Mouse (Mus musculus) G1E (cell line): Measurements from ENCODE around the gene Timm17b. TPM values are rescaled to one million over a fixed set of nuclear protein-coding genes. Genes with fewer than 3 reads are reported as not detected.
"Not testable (repeated sequence)": the region's sequence is repeated elsewhere in the genome, so short reads cannot be mapped to it uniquely, and the experiment has no call there.

Experiments
- ATAC-seq: 2 replicates; pipeline ENCODE4 v1.8.0; 2016; ENCODE audit warnings: mild to moderate bottlenecking; ENCODE audit not compliant: insufficient number of reproducible peaks, poor library complexity, low FRiP score, severe bottlenecking; ENCODE audit errors: extremely low read depth
- DNase-seq: peaks from one replicate; pipeline ENCODE4 v3.0.0; 2012; ENCODE audit warnings: low spot score
- H3K27me3 ChIP-seq: 2 replicates; pipeline ENCODE4 v1.6.1; 2012; ENCODE audit warnings: mild to moderate bottlenecking, low read length, inconsistent platforms; ENCODE audit not compliant: insufficient read depth
- H3K36me3 ChIP-seq: replicated peaks from 2 replicates; pipeline ENCODE3; 2012; ENCODE audit warnings: mild to moderate bottlenecking, inconsistent platforms
- H3K4me1 ChIP-seq: 2 replicates; pipeline ENCODE4 v1.6.1; 2012; ENCODE audit warnings: low read depth, low read length, inconsistent platforms, mixed read lengths; ENCODE audit not compliant: insufficient read depth
- H3K4me3 ChIP-seq: 2 replicates; pipeline ENCODE4 v1.5.1; 2012; ENCODE audit warnings: low read depth, mild to moderate bottlenecking, inconsistent platforms, low read length, moderate library complexity, mixed read lengths
- H3K9me3 ChIP-seq: replicated peaks from 2 replicates; pipeline ENCODE4 v1.6.1; 2012; ENCODE audit warnings: inconsistent platforms
- CTCF ChIP-seq: IDR thresholded peaks from 2 replicates; pipeline ENCODE4 v1.5.1; 2012; ENCODE audit warnings: low read depth, low read length, inconsistent platforms, mixed read lengths
- GATA1 ChIP-seq: IDR thresholded peaks from 2 replicates; pipeline ENCODE4 v1.6.1; 2012; ENCODE audit warnings: borderline replicate concordance, low read length, inconsistent platforms, mixed read lengths
- GATA2 ChIP-seq: IDR thresholded peaks from 2 replicates; pipeline ENCODE4 v1.6.1; 2012; ENCODE audit warnings: low read depth, low read length, inconsistent platforms, borderline replicate concordance
- POLR2AphosphoS5 ChIP-seq: IDR thresholded peaks from 2 replicates; pipeline ENCODE4 v1.6.1; 2012; ENCODE audit warnings: low read depth, low read length, inconsistent platforms; ENCODE audit not compliant: insufficient replicate concordance
- TAL1 ChIP-seq: conservative IDR thresholded peaks from 2 replicates; pipeline ENCODE4 v1.6.1; 2012; ENCODE audit warnings: low read depth, low read length, inconsistent platforms, mixed read lengths
- polyA plus RNA-seq: library from polyadenylated mRNA; stranded (reverse); fragments of >175 nt; gene quantifications from 2 replicates; pipeline ENCODE4 v1.2.3, GENCODE M21; 2012
- total RNA-seq, 2 experiments: library from RNA; stranded (forward) in 1 of 2; stranded (reverse) in 1 of 2; fragments of 200-1000 nt in 1 of 2; fragments of >200 nt in 1 of 2; fragmentation: Nextera tagmentation in 1 of 2; gene quantifications; 2 replicates each; pipeline ENCODE4 v1.2.3; 2014 to 2017

Gene Timm17b
- total and polyA plus RNA-seq, 3 experiments: 78.8 to 195 (median 139) TPM

DNA sequence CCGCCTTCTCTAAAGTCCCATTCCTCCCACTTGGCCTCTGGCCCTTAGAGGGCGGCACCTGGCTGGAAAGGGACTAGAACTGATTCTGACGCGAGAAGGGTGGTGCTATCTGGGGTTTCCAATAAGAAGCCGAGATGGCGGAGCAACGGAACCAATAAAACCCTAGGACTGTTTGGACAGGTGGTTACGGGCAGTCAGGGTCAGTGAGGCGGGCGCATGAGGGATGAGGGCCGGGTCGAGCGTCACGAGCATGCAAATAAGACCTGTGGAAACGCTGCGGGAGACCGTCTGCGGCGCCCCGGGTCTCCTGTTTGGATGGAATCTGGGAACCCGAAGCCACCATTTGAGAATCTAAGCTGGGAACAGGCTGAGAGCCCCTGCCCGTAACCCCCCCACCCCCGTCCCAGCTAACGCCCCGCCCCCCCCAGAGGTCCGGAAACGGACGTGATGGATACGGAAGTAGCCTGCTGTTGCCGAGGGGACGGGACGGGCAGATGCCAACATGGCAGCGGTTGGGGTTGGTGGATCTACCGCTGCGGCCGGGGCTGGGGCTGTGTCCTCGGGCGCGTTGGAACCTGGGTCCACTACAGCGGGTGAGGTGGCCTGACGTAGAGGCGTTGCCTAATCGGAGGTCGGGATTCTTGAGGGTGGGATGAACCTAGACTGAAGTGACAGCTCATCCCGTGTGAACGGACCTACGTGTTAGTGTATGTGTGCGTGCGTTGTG, 15.2 kb upstream of the Timm17b start, which contains the start of gene Slc35a2:
Gene Slc35a2 (plus strand): TSS at position 188 of the 727 bp plus-strand sequence.
- ATAC-seq: peak; percentile 84
- peak; percentile 75 for DNase-seq
- no peaks in the 10 kb centered on the region for H3K27me3 ChIP-seq
- no peaks in the 10 kb centered on the region for H3K9me3 ChIP-seq
- peaks cover 18% of the 10 kb centered on the region for H3K4me1 ChIP-seq
- TF ChIP-seq GATA1 (no peak), GATA2 (no peak), TAL1 (no peak), POLR2AphosphoS5 (no peak), CTCF (no peak)
- H3K36me3 ChIP-seq: peaks cover 47% of the 10 kb centered on the region
- H3K4me3 ChIP-seq: peak within 1 kb of the TSS; percentile 82

DNA sequence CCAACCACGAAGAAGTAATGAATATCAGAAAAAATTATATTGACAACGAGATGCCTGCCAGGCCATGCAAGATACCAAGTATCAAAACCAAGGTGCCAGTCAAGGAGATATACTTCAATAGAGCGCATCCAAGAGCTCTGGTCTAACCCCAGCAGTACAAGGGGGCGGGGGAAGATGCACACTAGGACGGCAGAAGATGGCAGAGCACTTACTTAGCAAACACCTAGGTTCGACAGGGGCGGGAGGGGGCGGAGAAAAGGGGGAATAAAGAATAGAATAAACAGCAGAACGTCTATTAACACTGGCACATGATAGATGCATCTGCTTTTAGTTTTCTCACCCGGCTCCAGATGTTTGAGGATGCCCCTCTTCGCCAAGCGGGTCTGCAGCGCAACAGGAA, 946 bp upstream of the Timm17b start:
- H3K4me3 ChIP-seq: peak overlapping the region; percentile 80
- H3K36me3 ChIP-seq: peaks cover 57% of the 10 kb centered on the region
- ATAC-seq: no peak
- peaks cover 12% of the 10 kb centered on the region for H3K4me1 ChIP-seq
- no peaks in the 10 kb centered on the region for H3K27me3 ChIP-seq
- H3K9me3 ChIP-seq: no peaks in the 10 kb centered on the region
- TF ChIP-seq TAL1: no peak
- TF ChIP-seq GATA2: no peak
- no peak for TF ChIP-seq CTCF
- no peak for TF ChIP-seq POLR2AphosphoS5
- TF ChIP-seq GATA1: no peak
- DNase-seq: no peak

DNA sequence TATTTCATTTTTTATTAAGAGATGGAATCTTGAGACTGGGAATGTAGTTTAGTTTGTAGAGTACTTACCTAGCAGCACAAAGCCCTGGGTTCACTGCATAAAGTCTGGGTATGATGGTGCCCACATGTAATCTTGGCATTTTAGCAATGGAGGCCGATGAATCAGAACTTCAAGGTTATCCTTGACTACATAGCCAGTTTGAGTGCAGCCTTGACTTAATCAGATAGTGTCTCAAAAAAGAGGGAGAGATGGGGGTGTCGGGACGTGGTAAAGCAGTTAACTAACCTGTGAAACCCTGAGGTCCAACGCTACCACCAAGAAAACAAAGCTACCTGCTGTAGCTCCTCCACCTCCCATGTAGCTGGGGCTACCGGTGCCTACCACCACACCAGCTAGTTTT, 5.3 kb downstream of the Timm17b start:
- Histone ChIP-seq H3K36me3 (peaks cover 61% of the 10 kb centered on the region), H3K4me1 (peaks cover 9% of the 10 kb centered on the region; the same call in 1 of the 2 replicates), H3K27me3 (no peaks in the 10 kb centered on the region), H3K4me3 (no peak overlapping the region), H3K9me3 (no peaks in the 10 kb centered on the region)
- ATAC-seq: no peak
- no peak for DNase-seq
- TF ChIP-seq POLR2AphosphoS5: no peak
- no peak for TF ChIP-seq GATA1
- TF ChIP-seq GATA2: no peak
- no peak for TF ChIP-seq TAL1
- TF ChIP-seq CTCF: no peak

DNA sequence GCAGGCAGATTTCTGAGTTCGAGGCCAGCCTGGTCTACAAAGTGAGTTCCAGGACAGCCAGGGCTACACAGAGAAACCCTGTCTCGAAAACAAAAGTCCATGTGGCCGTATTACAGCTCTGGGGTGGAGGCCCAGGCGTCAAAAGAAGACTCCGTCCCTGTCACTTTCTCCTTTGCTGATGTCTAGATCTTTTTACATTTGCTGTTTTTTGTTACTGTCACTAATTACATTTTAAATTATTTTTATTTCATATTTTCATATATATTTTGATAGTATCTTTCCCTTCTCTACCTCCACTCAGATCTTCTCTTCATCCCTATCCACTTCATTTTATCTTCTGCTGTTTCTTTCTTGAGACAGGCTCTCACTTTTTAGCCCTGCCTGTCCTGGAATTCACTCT, 8.6 kb downstream of the Timm17b start, which contains the start of gene Gm10491:
Gene Gm10491 (minus strand): TSS at position 101 of the 400 bp plus-strand sequence.
- Histone ChIP-seq H3K4me1 (no peaks in the 10 kb centered on the region), H3K4me3 (no peak within 1 kb of the TSS), H3K36me3 (peaks cover 44% of the 10 kb centered on the region), H3K9me3 (no peaks in the 10 kb centered on the region), H3K27me3 (no peaks in the 10 kb centered on the region)
- TF ChIP-seq TAL1 (no peak), POLR2AphosphoS5 (no peak), CTCF (no peak), GATA2 (no peak), GATA1 (no peak)
- ATAC-seq (no peak), DNase-seq (no peak)

DNA sequence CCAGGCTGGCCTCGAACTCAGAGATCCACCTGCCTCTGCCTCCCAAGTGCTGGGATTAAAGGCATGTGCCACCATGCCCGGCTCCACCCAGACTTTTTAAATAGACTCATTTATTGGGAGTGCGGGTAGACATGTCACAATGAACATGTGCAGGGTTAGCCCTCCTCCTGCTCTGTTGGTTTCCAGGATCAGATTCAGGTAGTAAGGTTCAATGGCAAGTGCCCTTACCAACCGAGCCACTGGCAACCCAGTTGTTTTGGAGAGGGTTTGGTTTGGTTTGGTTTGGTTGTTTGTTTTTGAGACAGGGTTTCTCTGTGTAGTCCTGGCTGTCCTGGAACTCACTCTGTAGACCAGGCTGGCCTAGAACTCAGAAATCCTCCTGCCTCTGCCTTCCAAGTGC, 10.1 kb downstream of the Timm17b start, which contains the start of gene Gm10490:
Gene Gm10490 (plus strand): TSS at position 301 of the 400 bp plus-strand sequence.
- H3K27me3 ChIP-seq, H3K4me3 ChIP-seq, DNase-seq, ATAC-seq, H3K9me3 ChIP-seq, H3K4me1 ChIP-seq: not testable (repeated sequence)
- peaks cover 32% of the 10 kb centered on the region for H3K36me3 ChIP-seq

DNA sequence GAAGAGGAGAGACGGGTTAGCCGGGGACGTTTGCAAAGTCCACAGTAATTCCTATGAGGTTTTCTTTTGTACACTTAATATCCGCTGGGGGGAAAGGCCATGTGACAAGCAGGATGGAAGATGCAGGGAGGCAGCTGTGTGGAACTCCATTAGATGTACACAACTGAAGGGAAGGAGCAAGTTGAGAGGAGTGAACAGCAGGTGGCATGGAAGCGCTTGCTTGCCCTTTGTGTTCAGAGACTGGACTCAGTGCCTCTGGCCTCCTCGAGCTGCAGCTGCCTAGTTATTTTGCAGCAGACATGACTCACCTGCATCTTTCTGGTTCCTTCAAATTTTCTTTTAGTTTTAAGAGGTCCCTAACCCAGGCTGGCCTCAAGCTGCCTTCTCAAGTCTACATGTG, 11.3 kb downstream of the Timm17b start:
- Histone ChIP-seq H3K9me3 (no peaks in the 10 kb centered on the region), H3K36me3 (peaks cover 24% of the 10 kb centered on the region), H3K4me3 (no peak overlapping the region), H3K4me1 (no peaks in the 10 kb centered on the region), H3K27me3 (no peaks in the 10 kb centered on the region)
- ATAC-seq: no peak
- TF ChIP-seq GATA1: no peak
- no peak for TF ChIP-seq POLR2AphosphoS5
- TF ChIP-seq GATA2: no peak
- no peak for TF ChIP-seq TAL1
- no peak for DNase-seq

DNA sequence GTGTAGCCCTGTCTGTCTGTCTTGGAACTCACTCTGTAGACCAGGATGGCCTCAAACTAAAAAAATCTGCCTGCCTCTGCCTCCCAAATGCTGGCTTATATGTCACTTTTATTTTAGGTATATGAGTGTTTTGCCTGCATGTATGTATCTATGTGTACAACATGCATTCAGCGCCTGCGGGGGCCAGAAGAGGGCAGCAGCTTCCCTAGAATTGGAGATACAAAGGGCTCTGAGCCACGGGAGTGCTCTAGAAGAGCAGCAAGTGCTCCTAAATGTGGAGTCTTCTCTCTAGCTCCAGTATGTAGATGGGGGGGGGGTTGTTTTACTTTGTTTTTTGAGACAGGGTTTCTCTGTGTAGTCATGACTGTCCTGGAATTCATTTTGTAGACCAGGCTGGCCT, 16.5 kb downstream of the Timm17b start:
- peaks cover 13% of the 10 kb centered on the region for H3K27me3 ChIP-seq
- H3K9me3 ChIP-seq, ATAC-seq, H3K36me3 ChIP-seq, H3K4me1 ChIP-seq, H3K4me3 ChIP-seq, DNase-seq: not testable (repeated sequence)

DNA sequence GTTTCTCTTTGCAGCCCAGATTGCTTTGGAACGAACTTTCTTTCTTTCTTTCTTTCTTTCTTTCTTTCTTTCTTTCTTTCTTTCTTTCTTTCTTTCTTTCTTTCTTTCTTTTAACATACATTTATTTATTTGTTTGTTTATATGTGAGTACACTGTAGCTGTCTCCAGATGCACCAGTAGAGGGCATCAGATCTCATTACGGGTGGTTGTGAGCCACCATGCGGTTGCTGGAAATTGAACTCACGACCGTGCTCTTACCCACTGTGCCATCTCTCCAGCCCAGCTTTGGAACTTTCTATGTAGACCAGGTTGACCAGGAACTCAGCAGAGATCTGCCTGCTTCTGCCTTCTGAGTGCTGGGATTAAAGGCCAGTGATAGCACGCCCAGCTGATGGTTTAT, 18.8 kb downstream of the Timm17b start:
- not testable (repeated sequence) for H3K4me3 ChIP-seq, DNase-seq, H3K4me1 ChIP-seq, H3K36me3 ChIP-seq, ATAC-seq, H3K9me3 ChIP-seq
- H3K27me3 ChIP-seq: peaks cover 27% of the 10 kb centered on the region
